Mouse (Mus musculus): ENCODE results near the gene Zscan29.

DNA sequence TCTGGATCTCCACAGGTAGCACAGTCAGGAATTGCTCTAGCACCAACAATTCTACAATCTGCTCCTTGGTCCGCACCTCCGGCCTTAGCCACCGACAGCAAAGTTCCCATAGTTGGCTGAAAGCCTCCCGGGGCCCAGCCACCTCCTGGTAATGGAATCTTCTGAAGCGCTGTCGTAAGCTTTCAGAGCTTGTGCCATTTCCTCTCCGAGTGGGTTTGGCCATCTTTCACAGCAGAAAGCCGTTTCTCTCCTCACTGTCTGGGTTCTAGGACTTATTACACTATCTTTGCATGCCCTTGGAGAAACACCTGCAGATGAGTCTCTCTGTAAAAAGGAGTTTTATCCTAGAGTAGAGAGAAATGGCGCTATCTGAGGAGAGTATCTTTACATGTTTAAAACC lies 1.0 kb downstream of the Zscan29 start:
- no peak for TF ChIP-seq CTCF (IDR thresholded peaks at IDR 0.05; ENCODE audit: borderline replicate concordance, insufficient read depth, low read depth, low read length)
- TF ChIP-seq POLR2A (IDR thresholded peaks at IDR 0.05; ENCODE audit: borderline replicate concordance, insufficient read depth, low read length) = no peak
